In genomic region chr1:158310426-158311156, GRCm38 (mm10) we compare ENCODE assay signal across 11 mouse cellular contexts. TPM values are rescaled to one million over a fixed set of nuclear protein-coding genes. Genes with fewer than 3 reads are reported as not detected.
A peak's percentile ranks its signal among the peaks of the same experiment; 100 is the strongest.
DNase-seq lines count a peak whose midpoint lies in the region; ATAC-seq lines count a peak whose summit lies in the region.
"Had no signal": no experiment of that assay in that cellular context is flagged by ENCODE, and none has a peak within 500 bp of the region (broad histone marks: within the 10 kb centered on the region; RNA-seq: fewer than 3 reads in every experiment).

No protein-coding gene starts in this region.

- no peak overlapping the region for H3K4me3 ChIP-seq in forebrain, embryonic 16.5 days (replicated peaks; ENCODE audit: low read length)
- H3K4me3 ChIP-seq in intestine, embryonic 15.5 days (replicated peaks) = no peak overlapping the region
- H3K4me3 ChIP-seq: erythroblast, embryonic 14.5 days; heart, embryonic 12.5 days; myocyte had no signal

- intact Hi-C loops in left cerebral cortex, postnatal 25 days (cut with DNase I) = no loop called here

- no peaks in the 10 kb centered on the region for H3K4me1 ChIP-seq in forebrain, embryonic 16.5 days (replicated peaks; ENCODE audit: control insufficient read depth, insufficient read depth, low read length)
- H3K4me1 ChIP-seq in intestine, embryonic 15.5 days (replicated peaks) = no peaks in the 10 kb centered on the region
- H3K4me1 ChIP-seq: heart, embryonic 12.5 days had no signal

- no peak overlapping the region for H3K9ac ChIP-seq in forebrain, embryonic 16.5 days (replicated peaks; ENCODE audit: low read depth, low read length)
- no peak overlapping the region for H3K9ac ChIP-seq in intestine, embryonic 15.5 days
- H3K9ac ChIP-seq: heart, embryonic 12.5 days had no signal

- no peak overlapping the region for H3K27ac ChIP-seq in forebrain, embryonic 16.5 days (ENCODE audit: low read length)
- no peak overlapping the region for H3K27ac ChIP-seq in intestine, embryonic 15.5 days

- peak; percentile 32 to 35 for DNase-seq in left cerebral cortex, adult 18-20 months (ENCODE audit: low spot score in 2 of 2)
- no peak for DNase-seq in left cerebral cortex, postnatal 25 days (ENCODE audit: low spot score in 2 of 2)
- DNase-seq in Muller cell, postnatal 12 days (ENCODE audit: inconsistent ontology term) = peak; percentile 98
- DNase-seq in adrenal gland, postnatal 25 days = peak; percentile 62
- DNase-seq in yolk sac, embryonic 10.5 days (ENCODE audit: low spot score) = no peak
- DNase-seq: thymus, postnatal 36 days had no signal

- no peaks in the 10 kb centered on the region for H3K9me3 ChIP-seq in forebrain, embryonic 16.5 days (ENCODE audit: control insufficient read depth, low read length)
- H3K9me3 ChIP-seq in intestine, embryonic 15.5 days = no peaks in the 10 kb centered on the region
- H3K9me3 ChIP-seq: heart, embryonic 12.5 days had no signal

- H3K27me3 ChIP-seq in forebrain, embryonic 16.5 days (replicated peaks; ENCODE audit: control insufficient read depth, insufficient read depth, low read length) = no peaks in the 10 kb centered on the region
- no peaks in the 10 kb centered on the region for H3K27me3 ChIP-seq in intestine, embryonic 15.5 days (replicated peaks)
- H3K27me3 ChIP-seq: heart, embryonic 12.5 days had no signal

- peak; percentile 28; the same call in 1 of the 2 replicates for ATAC-seq in forebrain, embryonic 16.5 days
- no peak for ATAC-seq in intestine, embryonic 15.5 days

- no peaks in the 10 kb centered on the region for H3K36me3 ChIP-seq in forebrain, embryonic 16.5 days (ENCODE audit: control insufficient read depth, insufficient read depth)
- no peaks in the 10 kb centered on the region for H3K36me3 ChIP-seq in intestine, embryonic 15.5 days
- H3K36me3 ChIP-seq: heart, embryonic 12.5 days had no signal

- WGBS in forebrain, embryonic 16.5 days = 59% methylated on average over 5 of the region's 5 CpGs
- WGBS in intestine, embryonic 15.5 days = 58% methylated on average over 5 of the region's 5 CpGs

- no peak overlapping the region for H3K4me2 ChIP-seq in forebrain, embryonic 16.5 days (ENCODE audit: low read length)
- H3K4me2 ChIP-seq in intestine, embryonic 15.5 days (replicated peaks) = no peak overlapping the region
- H3K4me2 ChIP-seq: heart, embryonic 12.5 days had no signal

RNA-seq across cellular contexts. Expression of gene Brinp2, which starts 45.5 kb away (rescaled TPM):
- 100 to 1,000 TPM; 104 to 109 TPM for total RNA-seq in left cerebral cortex, adult 18-20 months (2021)
- total RNA-seq in left cerebral cortex, postnatal 25 days (2021) = 100 to 1,000 TPM; 118 to 134 TPM
- total RNA-seq in adrenal gland, postnatal 25 days (2021) = 0.33 and 0.58 TPM in 2 replicates
- polyA plus RNA-seq in forebrain, embryonic 16.5 days (2015; fragmentation: Nextera tagmentation; extraction: Ambion mirVana) = 46.4 and 46.5 TPM in 2 replicates
- 0.47 and 0.54 TPM in 2 replicates for polyA plus RNA-seq in intestine, embryonic 15.5 days (2015; fragmentation: Nextera tagmentation; extraction: Ambion mirVana)
- polyA plus RNA-seq: erythroblast, embryonic 14.5 days; myocyte had no signal

RNA-seq across cellular contexts. Expression of gene Astn1, which starts 51.5 kb away (rescaled TPM):
- total RNA-seq in left cerebral cortex, adult 18-20 months (2021) = 100 to 1,000 TPM; 169 to 182 TPM
- total RNA-seq in left cerebral cortex, postnatal 25 days (2021) = 100 to 1,000 TPM; 187 to 191 TPM
- total RNA-seq in adrenal gland, postnatal 25 days (2021) = 8.0 and 10.0 TPM in 2 replicates
- polyA plus RNA-seq in forebrain, embryonic 16.5 days (2015; fragmentation: Nextera tagmentation; extraction: Ambion mirVana) = 37.9 and 42.3 TPM in 2 replicates
- polyA plus RNA-seq in intestine, embryonic 15.5 days (2015; fragmentation: Nextera tagmentation; extraction: Ambion mirVana) = 0.97 and 1.1 TPM in 2 replicates
- polyA plus RNA-seq: myocyte had no signal

Comparison
In these comparisons a context has a peak if more than half of its experiments do, and no peak if none do; other contexts are left out.
1. DNase-seq: peak in left cerebral cortex, adult 18-20 months (2 of 2), Muller cell, postnatal 12 days (single experiment) and adrenal gland, postnatal 25 days (single experiment); none in left cerebral cortex, postnatal 25 days (0 of 2) and yolk sac, embryonic 10.5 days (single experiment).
2. RNA of gene Brinp2, which starts 45.5 kb away (total RNA-seq): 118 to 134 TPM in left cerebral cortex, postnatal 25 days and 104 to 109 TPM in left cerebral cortex, adult 18-20 months; 0.33 to 0.58 TPM in adrenal gland, postnatal 25 days; every median in the first group is over 10 times any median in the second.
3. RNA of gene Astn1, which starts 51.5 kb away (total RNA-seq): 187 to 191 TPM in left cerebral cortex, postnatal 25 days and 169 to 182 TPM in left cerebral cortex, adult 18-20 months; 8.0 to 10.0 TPM in adrenal gland, postnatal 25 days; every median in the first group is over 10 times any median in the second.